Mouse (Mus musculus) cerebellum, postnatal 25 days (tissue): ENCODE measurements around the gene Tas2r143.

Source experiments
- DNase-seq, 2 experiments: peaks; one replicate each; pipeline ENCODE4 v3.0.0; 2021; ENCODE audit warnings: mixed read lengths in 2 of 2

Tas2r143 gene

GRCm38 (mm10) chr6:42398285-42398684 is 1.8 kb upstream of the Tas2r143 start:
- DNase-seq: no peak

- no peak for DNase-seq
Observed at GRCm38 (mm10) chr6:42398998-42399397, 1.0 kb upstream of the Tas2r143 start.

- no peak for DNase-seq
Observed at GRCm38 (mm10) chr6:42405134-42405533, 5.1 kb downstream of the Tas2r143 start, which contains the start of gene Tas2r135. TSS of gene Tas2r135 (plus strand) at chr6:42405434.

- no peak for DNase-seq
Observed at GRCm38 (mm10) chr6:42419443-42419842, 19.4 kb downstream of the Tas2r143 start.

GRCm38 (mm10) chr6:42421439-42421838 is 21.4 kb downstream of the Tas2r143 start:
- DNase-seq: no peak

- no peak for DNase-seq
Observed at GRCm38 (mm10) chr6:42424472-42424871, 24.4 kb downstream of the Tas2r143 start.

GRCm38 (mm10) chr6:42426337-42426736 is 26.3 kb downstream of the Tas2r143 start:
- DNase-seq: no peak

GRCm38 (mm10) chr6:42433554-42433953 is 33.5 kb downstream of the Tas2r143 start:
- DNase-seq: no peak

GRCm38 (mm10) chr6:42434446-42434845 is 34.4 kb downstream of the Tas2r143 start, which contains the start of gene Tas2r126:
TSS of gene Tas2r126 (plus strand) at chr6:42434535.
- no peak for DNase-seq

- no peak for DNase-seq
Observed at GRCm38 (mm10) chr6:42435490-42435889, 35.5 kb downstream of the Tas2r143 start.

GRCm38 (mm10) chr6:42441395-42441794 is 41.4 kb downstream of the Tas2r143 start:
- no peak for DNase-seq

- no peak for DNase-seq
Observed at GRCm38 (mm10) chr6:42444491-42444890, 44.5 kb downstream of the Tas2r143 start.

GRCm38 (mm10) chr6:42447381-42447780 is 47.3 kb downstream of the Tas2r143 start:
- no peak for DNase-seq
